Mouse (Mus musculus) forebrain, embryonic 10.5 days (tissue): ENCODE data around the gene Amy1. TPM values are rescaled to one million over a fixed set of nuclear protein-coding genes. Genes with fewer than 3 reads are reported as not detected.
"Not testable (repeated sequence)": the region's sequence is repeated elsewhere in the genome, so short reads cannot be mapped to it uniquely, and the experiment has no call there.

Experiments
- DNase-seq: peaks from one replicate; pipeline ENCODE4 v3.0.0-alpha.2; 2017; ENCODE audit warnings: low spot score; ENCODE audit errors: extremely low spot score
- H3K27ac ChIP-seq: fragments of 300-500 bp; sonication (generic); 2 replicates; pipeline ENCODE4 v1.5.1; 2016; ENCODE audit warnings: mild to moderate bottlenecking
- H3K27me3 ChIP-seq: fragments of 300-500 bp; sonication (generic); 2 replicates; pipeline ENCODE4 v1.6.1; 2016; ENCODE audit warnings: mild to moderate bottlenecking; ENCODE audit not compliant: poor library complexity, severe bottlenecking
- H3K36me3 ChIP-seq: fragments of 300-500 bp; sonication (generic); replicated peaks from 2 replicates; pipeline ENCODE4 v1.6.1; 2016; ENCODE audit warnings: mild to moderate bottlenecking, moderate library complexity
- H3K4me1 ChIP-seq: fragments of 300-500 bp; sonication (generic); 2 replicates; pipeline ENCODE4 v1.6.1; 2016
- H3K4me3 ChIP-seq: fragments of 300-500 bp; sonication (generic); 2 replicates; pipeline ENCODE4 v1.5.1; 2016; ENCODE audit warnings: mild to moderate bottlenecking, moderate library complexity
- H3K9me3 ChIP-seq: fragments of 300-500 bp; sonication (generic); 2 replicates; pipeline ENCODE4 v1.6.1; 2016; ENCODE audit warnings: mild to moderate bottlenecking, moderate library complexity
- WGBS: fragments of 180-500 bp; shearing (Covaris S2); methylation state at CpG from one replicate; pipeline ENCODE4 v1.1.7; 2016; 5-methylcytosine and 5-hydroxymethylcytosine counted together
- polyA plus RNA-seq: library from polyadenylated mRNA; unstranded; fragments of >200 nt; fragmentation: Nextera tagmentation; extraction: Ambion mirVana; gene quantifications from 2 replicates; pipeline ENCODE4 v1.2.1, GENCODE M21; 2016

Amy1 gene
- 0.27 and 0.47 TPM in 2 replicates for polyA plus RNA-seq

DNA sequence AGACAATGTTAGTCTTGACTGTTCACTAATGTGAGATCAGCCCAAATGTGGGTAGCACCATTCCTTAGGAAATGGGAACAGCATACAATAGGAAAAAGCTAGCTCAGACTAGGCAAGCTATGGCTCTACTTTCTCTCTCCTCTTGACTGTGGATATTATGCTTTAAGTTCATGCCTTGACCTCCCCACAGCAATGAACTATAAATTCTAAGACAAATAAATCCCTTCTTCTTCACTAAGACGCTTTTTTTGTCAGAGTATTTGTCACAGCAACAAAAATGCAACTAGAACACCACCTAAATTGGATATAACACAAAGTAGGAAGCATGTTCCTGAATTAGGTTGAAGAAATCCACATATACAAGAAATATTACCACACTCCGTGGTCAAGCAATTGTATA, at the start of gene Amy1:
Amy1 (minus strand) TSS at position 101 of the 400 bp plus-strand sequence.
- Histone ChIP-seq H3K4me3 (no peak within 1 kb of the TSS), H3K4me1 (no peaks in the 10 kb centered on the region), H3K27me3 (no peaks in the 10 kb centered on the region), H3K9me3 (no peaks in the 10 kb centered on the region), H3K36me3 (peaks cover 83% of the 10 kb centered on the region), H3K27ac (no peak within 1 kb of the TSS)
- no peak for DNase-seq
- 92% methylated on average over 2 of the region's 2 CpGs for WGBS

DNA sequence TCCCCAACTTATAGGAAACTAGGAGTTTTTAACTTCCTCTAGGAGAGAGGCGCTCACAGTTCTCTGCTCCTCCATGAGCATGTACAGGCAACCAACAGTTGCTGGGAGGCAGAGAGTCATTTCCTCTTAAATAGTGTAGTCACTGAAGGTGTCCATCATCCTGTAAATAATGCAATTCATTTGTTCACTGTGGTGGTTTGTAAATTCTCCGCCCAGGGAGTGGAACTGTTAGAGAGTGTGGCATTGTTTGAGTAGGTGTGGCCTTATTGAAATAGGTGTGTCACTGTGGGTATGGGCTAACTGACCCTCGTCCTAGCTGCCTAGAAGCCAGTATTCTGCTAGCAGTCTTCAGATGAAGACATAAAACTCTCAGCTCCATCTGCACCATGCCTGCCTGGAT, 47.8 kb upstream of the Amy1 start:
- WGBS, result 84% methylated on average over 3 of the region's 3 CpGs
- Histone ChIP-seq H3K36me3 (no peaks in the 10 kb centered on the region), H3K9me3 (no peaks in the 10 kb centered on the region), H3K27ac (no peak overlapping the region), H3K27me3 (no peaks in the 10 kb centered on the region), H3K4me3 (no peak overlapping the region), H3K4me1 (no peaks in the 10 kb centered on the region)
- DNase-seq, result no peak

DNA sequence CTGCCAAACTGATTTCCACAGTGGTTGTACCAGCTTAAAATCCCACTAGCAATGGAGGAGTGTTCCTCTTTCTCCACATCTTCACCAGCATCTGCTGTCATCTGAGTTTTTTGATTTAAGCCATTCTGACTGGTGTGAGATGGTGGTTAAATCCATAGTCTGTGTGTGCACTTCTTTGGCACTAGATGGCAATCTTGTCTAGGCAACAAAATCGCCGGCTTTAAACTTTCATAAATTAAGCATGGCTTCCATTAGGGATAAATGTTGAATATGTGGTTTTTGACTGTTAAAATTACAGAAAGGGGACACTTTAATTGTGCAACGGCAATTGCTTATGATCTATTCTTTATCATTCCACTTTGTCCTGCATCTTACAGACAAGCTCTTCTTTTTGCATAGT, 44.9 kb upstream of the Amy1 start:
- H3K27ac ChIP-seq, H3K4me1 ChIP-seq, DNase-seq, H3K36me3 ChIP-seq, H3K9me3 ChIP-seq, H3K27me3 ChIP-seq, H3K4me3 ChIP-seq: not testable (repeated sequence)
- 59% methylated on average over 3 of the region's 3 CpGs for WGBS

DNA sequence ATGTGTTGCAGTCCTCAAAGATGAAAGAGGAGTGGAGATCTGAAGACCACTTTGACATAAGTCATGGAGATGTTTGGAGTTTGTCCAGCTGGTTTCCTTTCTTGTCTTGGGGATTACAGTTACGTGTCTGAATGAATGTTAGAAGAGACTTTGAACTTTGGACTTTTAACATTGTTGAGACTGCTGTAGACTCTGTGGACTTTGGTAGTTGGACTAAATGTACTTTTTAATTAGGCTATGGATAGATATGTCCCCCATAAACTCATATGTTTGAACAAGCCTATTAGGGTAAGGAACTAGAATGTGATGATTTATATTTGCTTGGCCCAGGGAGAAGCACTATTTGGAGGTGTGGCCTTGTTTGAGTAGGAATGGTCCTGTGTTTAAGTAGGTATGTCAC, 33.0 kb upstream of the Amy1 start:
- 92% methylated on average over 1 of the region's 1 CpGs for WGBS
- Histone ChIP-seq H3K9me3 (no peaks in the 10 kb centered on the region), H3K4me1 (no peaks in the 10 kb centered on the region), H3K27me3 (no peaks in the 10 kb centered on the region), H3K27ac (no peak overlapping the region), H3K36me3 (no peaks in the 10 kb centered on the region), H3K4me3 (no peak overlapping the region)
- DNase-seq, result no peak

DNA sequence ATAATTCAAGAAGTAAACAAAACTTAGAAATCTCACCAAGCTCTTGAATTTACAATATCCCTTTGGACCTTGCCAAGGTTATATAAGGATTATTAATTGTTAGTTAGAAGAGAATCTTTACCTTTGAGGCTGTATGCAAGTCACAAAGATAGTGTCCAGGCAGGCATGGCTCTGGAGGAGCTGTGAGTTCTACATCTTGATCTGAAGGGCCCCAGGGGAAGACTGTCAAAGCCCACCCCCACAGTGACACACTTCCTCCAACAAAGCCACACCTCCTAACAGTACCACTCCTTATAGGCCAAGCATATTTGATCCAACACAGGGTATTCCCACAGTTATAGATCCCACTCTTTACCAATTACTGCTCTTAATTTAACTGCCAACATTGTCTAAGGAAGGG, 27.7 kb upstream of the Amy1 start:
- Histone ChIP-seq H3K4me1 (peaks cover 7% of the 10 kb centered on the region), H3K27me3 (no peaks in the 10 kb centered on the region), H3K9me3 (no peaks in the 10 kb centered on the region), H3K27ac (no peak overlapping the region), H3K4me3 (no peak overlapping the region), H3K36me3 (no peaks in the 10 kb centered on the region)
- no peak for DNase-seq

DNA sequence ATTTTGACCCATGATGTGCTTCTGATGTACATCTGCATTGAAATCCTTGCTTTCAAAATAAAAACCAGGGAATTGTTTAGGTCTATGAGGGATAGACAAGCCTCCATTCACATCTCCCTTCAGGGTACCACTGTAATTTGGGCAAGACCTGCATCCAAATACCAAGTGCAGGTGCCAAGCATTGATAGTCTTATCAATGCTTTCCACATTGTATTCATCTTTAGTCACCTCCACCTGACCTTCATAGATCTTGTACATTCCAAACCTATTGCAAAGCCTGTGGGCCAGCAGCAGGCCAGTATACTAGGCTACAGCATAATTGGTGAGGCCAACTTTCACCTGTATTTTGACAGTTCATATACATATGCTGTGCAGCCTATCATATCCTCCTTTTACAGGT, 25.1 kb upstream of the Amy1 start:
- Histone ChIP-seq H3K4me3 (no peak overlapping the region), H3K4me1 (peaks cover 7% of the 10 kb centered on the region), H3K9me3 (no peaks in the 10 kb centered on the region), H3K36me3 (peaks cover 15% of the 10 kb centered on the region), H3K27me3 (no peaks in the 10 kb centered on the region), H3K27ac (no peak overlapping the region)
- DNase-seq, result no peak

DNA sequence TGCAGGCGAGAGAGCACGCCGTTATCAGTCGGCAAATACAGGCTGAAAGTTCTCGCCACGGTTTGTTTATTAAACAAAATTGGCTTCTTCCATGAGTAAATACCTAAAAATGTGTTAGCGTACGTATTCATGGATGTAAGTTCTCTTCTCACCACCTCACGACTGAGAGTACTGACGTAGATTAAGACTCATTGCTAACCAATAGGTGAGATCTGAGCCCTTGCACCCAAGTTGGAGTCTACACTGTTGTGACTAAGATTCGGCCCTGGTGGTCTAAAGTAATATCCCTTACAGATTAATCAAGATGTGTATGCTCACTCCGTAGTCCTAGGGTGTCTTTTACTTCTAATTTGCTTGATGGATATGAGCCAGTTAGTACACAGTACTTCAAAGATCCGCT, 24.1 kb upstream of the Amy1 start:
- Histone ChIP-seq H3K27ac (peak overlapping the region; percentile 98), H3K4me3 (peak overlapping the region; percentile 80), H3K36me3 (peaks cover 23% of the 10 kb centered on the region), H3K9me3 (no peaks in the 10 kb centered on the region), H3K27me3 (no peaks in the 10 kb centered on the region), H3K4me1 (peaks cover 7% of the 10 kb centered on the region)
- no peak for DNase-seq
- 21% methylated on average over 13 of the region's 13 CpGs for WGBS

DNA sequence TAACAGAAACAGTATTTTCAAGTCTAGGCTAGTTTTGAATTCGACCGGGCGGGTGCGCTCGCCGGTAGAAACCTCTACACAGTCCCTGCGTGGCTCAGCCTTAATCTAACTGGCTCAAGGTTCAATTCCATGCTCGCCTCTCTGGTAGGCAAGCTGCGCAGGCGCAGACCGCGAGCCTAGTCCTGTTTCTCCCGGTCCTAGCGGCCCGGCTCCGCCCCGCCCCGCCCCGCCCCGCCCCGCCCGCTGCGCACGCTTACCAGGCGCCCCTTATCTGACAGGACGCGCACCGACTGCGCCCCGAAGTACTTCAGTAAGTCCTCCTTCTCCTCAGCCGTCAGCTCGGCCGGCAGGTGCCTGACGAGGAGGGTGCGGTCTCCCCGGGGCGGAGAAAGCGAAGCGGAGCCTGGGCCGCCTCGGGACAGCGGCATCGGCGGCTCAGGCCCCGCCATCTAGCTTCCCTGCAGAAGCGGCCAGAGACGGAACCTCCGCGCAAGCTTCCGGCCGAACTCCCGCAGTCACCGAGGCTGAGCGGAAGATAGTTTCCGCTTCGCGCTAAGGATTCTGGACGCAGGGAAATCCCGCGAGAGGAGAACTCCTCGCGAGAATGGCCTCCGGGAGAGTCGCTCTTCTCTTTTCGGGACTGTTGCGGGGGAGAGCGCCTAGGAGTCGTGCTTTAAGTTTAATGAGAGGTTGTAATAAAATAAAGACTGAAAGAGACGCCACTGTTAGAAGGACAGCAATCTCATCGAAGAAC, 23.3 kb upstream of the Amy1 start, which contains the start of gene Rnpc3:
Rnpc3 (minus strand) TSS at position 544 of the 754 bp plus-strand sequence.
- H3K9me3 ChIP-seq, result no peaks in the 10 kb centered on the region
- no peaks in the 10 kb centered on the region for H3K27me3 ChIP-seq
- peak within 1 kb of the TSS; percentile 98 for H3K27ac ChIP-seq
- H3K36me3 ChIP-seq, result peaks cover 28% of the 10 kb centered on the region
- DNase-seq, result peak; percentile 93
- H3K4me3 ChIP-seq, result peak within 1 kb of the TSS; percentile 80
- WGBS, result under 1% methylated on average over 70 of the region's 70 CpGs
- peaks cover 7% of the 10 kb centered on the region for H3K4me1 ChIP-seq

DNA sequence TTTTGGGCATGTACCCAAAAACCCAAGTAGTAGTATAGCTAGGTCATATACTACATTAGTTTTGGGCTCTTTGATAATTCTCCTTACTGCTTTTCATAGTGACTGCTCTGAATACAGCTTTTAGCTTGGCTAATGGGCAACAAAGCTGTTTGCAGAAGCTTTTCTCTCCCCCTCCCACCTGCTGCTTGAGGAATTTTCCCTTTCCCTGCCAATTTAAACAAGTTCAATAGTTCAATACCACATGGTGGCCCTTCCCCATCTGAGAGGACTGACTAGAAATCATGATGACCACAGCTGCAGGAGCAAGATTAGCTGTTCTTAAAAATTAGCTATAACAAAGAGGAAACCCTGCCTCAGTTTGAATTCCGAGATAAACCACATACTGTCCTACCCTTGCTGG, 15.7 kb downstream of the Amy1 start:
- WGBS, result 56% methylated on average over 1 of the region's 1 CpGs
- Histone ChIP-seq H3K27me3 (no peaks in the 10 kb centered on the region), H3K4me3 (no peak overlapping the region), H3K27ac (no peak overlapping the region), H3K36me3 (peaks cover 12% of the 10 kb centered on the region), H3K4me1 (peaks cover 13% of the 10 kb centered on the region), H3K9me3 (no peaks in the 10 kb centered on the region)
- DNase-seq, result no peak

DNA sequence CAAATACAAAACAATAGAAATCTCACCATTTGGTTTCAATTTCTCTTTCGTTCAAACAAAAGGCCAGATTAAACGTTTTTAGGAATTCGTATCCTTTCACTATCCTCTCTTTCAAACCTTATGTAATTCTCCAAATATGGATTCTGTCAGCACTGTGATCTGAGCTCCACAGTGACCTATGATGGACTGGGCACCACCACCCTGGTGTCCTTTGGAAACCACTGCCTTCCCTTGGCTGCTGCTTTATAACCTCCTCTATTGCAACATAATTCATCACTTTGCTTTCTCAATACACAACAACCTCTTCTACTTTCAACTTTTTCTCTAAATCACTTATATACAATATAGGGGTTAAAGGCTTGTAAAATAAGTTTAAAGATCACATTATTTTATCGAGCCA, 31.9 kb downstream of the Amy1 start:
- H3K36me3 ChIP-seq, result no peaks in the 10 kb centered on the region
- no peak for DNase-seq
- H3K4me3 ChIP-seq, result no peak overlapping the region
- no peaks in the 10 kb centered on the region for H3K4me1 ChIP-seq
- no peaks in the 10 kb centered on the region for H3K9me3 ChIP-seq
- 84% methylated on average over 4 of the region's 4 CpGs for WGBS
- H3K27ac ChIP-seq, result no peak overlapping the region
- no peaks in the 10 kb centered on the region for H3K27me3 ChIP-seq

DNA sequence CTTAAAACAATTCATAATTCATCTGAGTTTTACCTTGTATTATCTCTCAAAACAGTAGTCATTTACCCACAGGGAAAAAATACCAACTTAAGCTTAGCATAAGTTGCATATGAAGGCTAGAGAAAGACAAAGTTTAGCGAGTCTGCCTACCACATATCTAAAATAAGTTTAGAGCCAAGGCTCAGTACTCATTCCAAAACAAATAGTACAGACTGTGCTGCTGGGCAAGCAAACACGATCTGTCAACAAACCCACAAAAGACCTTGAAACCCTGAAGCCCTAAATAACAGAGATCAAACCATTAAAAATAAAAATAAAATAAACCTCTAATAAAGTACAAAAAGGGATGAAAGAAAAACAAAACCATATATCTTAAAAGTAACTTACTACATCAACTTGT, 32.4 kb downstream of the Amy1 start:
- no peak for DNase-seq
- WGBS, result 89% methylated on average over 2 of the region's 2 CpGs
- H3K36me3 ChIP-seq, result no peaks in the 10 kb centered on the region

DNA sequence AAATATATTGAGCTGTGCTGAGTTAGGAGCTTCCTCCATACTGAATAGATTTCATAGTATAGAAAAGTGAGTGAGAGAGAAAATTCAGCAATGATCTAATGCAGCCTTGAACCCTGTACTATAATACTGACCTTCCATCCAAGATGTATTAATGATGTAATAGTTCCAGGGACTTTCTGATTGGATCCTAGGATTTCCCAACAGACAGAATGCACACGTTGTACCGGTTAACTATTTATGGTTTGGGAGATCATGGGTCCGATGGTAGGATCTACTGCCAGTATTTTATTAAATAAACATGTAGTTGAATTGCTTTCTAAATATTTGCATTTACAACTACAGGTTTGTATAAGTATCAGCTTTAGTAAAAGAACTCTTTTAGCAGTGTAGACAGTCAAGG, 34.3 kb downstream of the Amy1 start:
- no peak for DNase-seq
- no peaks in the 10 kb centered on the region for H3K27me3 ChIP-seq
- H3K36me3 ChIP-seq, result no peaks in the 10 kb centered on the region
- peaks cover 4% of the 10 kb centered on the region; the same call in 1 of the 2 replicates for H3K9me3 ChIP-seq
- no peaks in the 10 kb centered on the region for H3K4me1 ChIP-seq
- 95% methylated on average over 3 of the region's 3 CpGs for WGBS
- no peak overlapping the region for H3K4me3 ChIP-seq
- H3K27ac ChIP-seq, result no peak overlapping the region

More for the DNA sequence above, 32.4 kb downstream of the Amy1 start:
- Histone ChIP-seq H3K27me3 (no peaks in the 10 kb centered on the region), H3K4me3 (no peak overlapping the region), H3K27ac (no peak overlapping the region), H3K4me1 (no peaks in the 10 kb centered on the region), H3K9me3 (no peaks in the 10 kb centered on the region)

DNA sequence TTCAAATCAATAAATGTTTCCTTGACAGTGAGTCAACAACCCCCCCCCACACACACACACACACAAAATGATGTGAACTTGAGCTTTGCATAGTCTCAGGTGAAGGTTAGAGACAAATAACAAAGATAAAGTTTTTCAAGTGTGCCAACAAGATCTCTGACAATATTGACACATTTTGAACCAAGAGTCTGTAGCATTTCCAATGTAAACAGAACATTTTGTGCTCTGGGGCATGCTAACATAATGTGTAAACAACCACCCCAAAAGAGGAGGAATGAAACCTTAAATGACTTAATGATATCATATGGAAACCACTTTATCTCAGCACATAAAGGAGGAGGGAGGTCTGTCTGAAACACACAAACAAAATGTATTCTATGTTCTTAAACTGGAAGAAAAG, 66.8 kb downstream of the Amy1 start:
- H3K36me3 ChIP-seq, result no peaks in the 10 kb centered on the region
- H3K27me3 ChIP-seq, result no peaks in the 10 kb centered on the region
- H3K27ac ChIP-seq, result no peak overlapping the region
- H3K4me3 ChIP-seq, result no peak overlapping the region
- no peaks in the 10 kb centered on the region for H3K9me3 ChIP-seq
- no peak for DNase-seq
- H3K4me1 ChIP-seq, result no peaks in the 10 kb centered on the region

DNA sequence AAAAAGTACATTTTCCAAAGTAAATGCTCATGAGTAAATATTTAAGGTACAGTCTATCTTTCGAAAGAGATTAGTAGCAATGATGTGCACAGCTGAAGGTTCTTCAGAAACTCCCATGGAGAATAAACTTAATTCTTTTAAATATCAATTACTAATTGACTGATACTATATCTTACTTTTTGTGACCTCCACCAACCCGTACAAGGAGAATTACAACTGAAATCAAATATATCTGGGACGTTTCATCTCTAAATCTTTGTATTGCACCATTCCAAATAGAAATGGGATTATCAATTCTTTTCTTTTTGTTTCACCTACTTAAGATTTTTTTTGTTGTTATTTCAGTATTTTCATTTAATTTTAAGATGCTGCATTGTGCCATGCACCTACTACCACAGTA, 74.2 kb downstream of the Amy1 start, which contains the start of gene Amy2a1:
Amy2a1 (minus strand) TSS at position 101 of the 400 bp plus-strand sequence.
- H3K36me3 ChIP-seq, H3K9me3 ChIP-seq, H3K4me3 ChIP-seq, DNase-seq, H3K27me3 ChIP-seq, H3K27ac ChIP-seq, H3K4me1 ChIP-seq: not testable (repeated sequence)
- WGBS, result 98% methylated on average over 3 of the region's 3 CpGs
